ENCODE assay signal across 8 mouse cellular contexts in genomic region chr19:47820832-47821493, GRCm38 (mm10). TPM values are rescaled to one million over a fixed set of nuclear protein-coding genes. Genes with fewer than 3 reads are reported as not detected.
DNase-seq lines count a peak whose midpoint lies in the region; ATAC-seq lines count a peak whose summit lies in the region.

No protein-coding gene starts in this region.

- intact Hi-C loops in gastrocnemius, postnatal 14 days (cut with DNase I; ENCODE audit: low total_unique reads): loop anchor here (2.0 to 5.0 kb wide), 2 partner anchors 162 to 314 kb away; no protein-coding TSS in a partner anchor

- peak; percentile 92 for ATAC-seq in common myeloid progenitor, adult 5-6 weeks (replicated peaks; ENCODE audit: low read depth, poor library complexity, severe bottlenecking)
- ATAC-seq in neutrophil, adult 5-6 weeks (ENCODE audit: extremely low read depth, insufficient number of reproducible peaks, low FRiP score, poor library complexity, severe bottlenecking): peak; percentile 53; the same call in 1 of the 2 replicates

- peak; percentile 88 for DNase-seq in 416B (ENCODE audit: low read depth)
- DNase-seq in T-cell, adult 2 months (ENCODE audit: low spot score): peak; percentile 48
- peak; percentile 53 for DNase-seq in gastrocnemius, postnatal 14 days
- DNase-seq in kidney, postnatal 25 days: peak; percentile 63 to 67
- DNase-seq in lung, adult 18-20 months: peak; percentile 65 to 72
- DNase-seq in testis, postnatal 14 days (ENCODE audit: low spot score): peak; percentile 53

RNA-seq across cellular contexts. Expression of gene Gsto1, which starts 33.8 kb away (rescaled TPM):
- total RNA-seq in common myeloid progenitor, adult 5-6 weeks (2017): 156 and 163 TPM in 2 replicates
- 10 to 100 TPM; 33.7 to 35.1 TPM for total RNA-seq in gastrocnemius, postnatal 14 days (2021)
- 117 and 147 TPM in 2 replicates for total RNA-seq in neutrophil, adult 5-6 weeks (2017)

RNA-seq across cellular contexts. Expression of gene Gsto2, which starts 44.4 kb away (rescaled TPM):
- not detected in 2 replicates for total RNA-seq in common myeloid progenitor, adult 5-6 weeks (2017)
- total RNA-seq in gastrocnemius, postnatal 14 days (2021): under 1 TPM; 0.27 to 0.43 TPM
- 1.9 TPM in 1 of 2 replicates, not detected in the other for total RNA-seq in neutrophil, adult 5-6 weeks (2017)

Comparison
In these comparisons a context has a peak if more than half of its experiments do, and no peak if none do; other contexts are left out.
1. Peak in every context shown above with its lines: DNase-seq and ATAC-seq.